Mouse (Mus musculus) urinary bladder, postnatal 14 days (tissue): ENCODE data around the gene Flywch2.
A peak's percentile ranks its signal among the peaks of the same experiment; 100 is the strongest.
"Not testable (repeated sequence)": the region's sequence is repeated elsewhere in the genome, so short reads cannot be mapped to it uniquely, and the experiment has no call there.

Source experiments
- DNase-seq: peaks from one replicate; pipeline ENCODE4 v3.0.0; 2021; ENCODE audit warnings: low spot score

Gene Flywch2

GRCm38 (mm10) chr17:23790269-23791078 lies 4.6 kb upstream of the Flywch2 start, which contains the start of gene Srrm2:
TSS of gene Srrm2 (plus strand) at chr17:23790532.
- peak; percentile 59 for DNase-seq

GRCm38 (mm10) chr17:23789749-23790268 lies 3.9 kb upstream of the Flywch2 start:
- no peak for DNase-seq

- DNase-seq, result no peak
Observed at GRCm38 (mm10) chr17:23788973-23789372, 3.1 kb upstream of the Flywch2 start.

GRCm38 (mm10) chr17:23786510-23786931 lies 640 bp upstream of the Flywch2 start:
- DNase-seq, result no peak

DNA sequence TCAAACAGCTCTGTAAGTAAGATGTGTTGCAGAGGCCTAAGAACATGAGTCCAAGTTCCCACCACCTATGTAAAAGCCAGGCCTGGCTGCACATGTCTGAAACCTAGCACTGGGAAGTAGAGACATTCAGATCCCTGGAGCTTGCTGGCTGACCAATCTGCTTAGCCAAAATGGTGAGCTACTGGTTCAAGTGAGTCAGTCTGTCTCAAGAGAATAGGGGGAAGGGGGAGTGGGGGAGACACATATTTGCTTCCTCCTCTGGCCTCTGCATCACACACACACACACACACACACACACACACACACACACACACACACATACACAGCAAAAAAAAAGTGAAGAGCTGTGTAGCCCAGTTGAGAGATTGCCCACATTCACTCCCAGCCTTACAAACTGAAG lies 2.5 kb downstream of the Flywch2 start:
- DNase-seq, result no peak

DNA sequence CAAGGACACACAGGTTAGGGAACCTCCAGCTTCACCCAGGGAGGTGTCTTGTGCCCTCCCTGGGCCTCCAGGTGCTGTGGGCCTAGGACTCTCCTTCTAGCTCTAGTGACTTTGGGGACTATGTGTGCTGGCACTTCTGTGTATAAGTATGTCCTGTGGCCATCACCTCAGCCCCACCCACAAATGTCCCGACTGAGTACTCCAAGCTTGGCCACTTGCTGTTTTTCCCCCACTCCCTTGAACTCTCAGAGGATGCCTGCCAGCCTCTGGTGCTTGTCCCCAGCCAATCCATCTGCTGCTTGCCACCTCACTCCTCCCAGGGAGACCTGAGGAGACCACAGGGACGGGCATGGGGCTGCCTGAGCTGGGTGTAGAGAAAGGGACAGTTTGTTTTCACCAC lies 7.4 kb downstream of the Flywch2 start:
- no peak for DNase-seq

DNA sequence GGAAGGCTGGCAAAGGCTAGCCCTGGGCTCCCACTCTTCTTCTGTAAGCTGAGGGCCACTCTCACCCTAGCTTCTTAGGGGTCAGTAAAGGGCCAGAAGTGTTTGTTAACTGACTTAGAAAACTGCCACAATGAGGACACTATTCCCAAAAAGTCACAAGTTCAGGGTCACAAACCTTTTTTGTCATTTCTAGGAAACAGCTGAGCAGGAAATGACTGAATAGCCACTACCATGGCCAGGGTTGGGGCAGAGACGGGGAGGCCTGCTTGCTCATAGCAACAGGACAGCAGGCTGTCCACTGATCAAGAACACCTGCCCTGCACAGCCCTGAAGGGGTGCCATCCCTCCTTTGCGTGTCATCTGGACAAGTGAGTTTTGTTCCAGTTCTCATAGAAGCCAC lies 8.7 kb downstream of the Flywch2 start:
- DNase-seq, result no peak

DNA sequence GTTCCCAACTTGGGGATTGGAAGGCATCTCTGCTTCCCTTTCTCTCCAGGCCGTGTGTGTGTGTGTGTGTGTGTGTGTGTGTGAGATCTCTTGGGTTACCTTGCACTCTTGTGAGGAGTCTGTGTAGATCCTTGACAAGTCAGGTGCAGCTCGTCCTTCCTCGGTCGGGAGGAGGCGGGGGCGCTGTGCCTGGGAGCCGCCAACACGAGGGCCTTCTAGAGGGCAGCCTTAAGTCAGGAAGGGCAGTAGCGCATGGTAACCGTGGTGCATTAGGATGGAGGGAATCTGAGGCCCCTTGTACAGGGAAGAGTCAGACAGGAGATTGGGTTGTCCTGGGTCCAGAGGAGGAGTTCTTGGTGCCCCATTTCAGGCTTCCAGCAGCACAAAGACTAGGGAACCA lies 9.7 kb downstream of the Flywch2 start:
- DNase-seq, result no peak

- peak; percentile 86 for DNase-seq
Observed at GRCm38 (mm10) chr17:23774090-23774489, 11.8 kb downstream of the Flywch2 start.

DNA sequence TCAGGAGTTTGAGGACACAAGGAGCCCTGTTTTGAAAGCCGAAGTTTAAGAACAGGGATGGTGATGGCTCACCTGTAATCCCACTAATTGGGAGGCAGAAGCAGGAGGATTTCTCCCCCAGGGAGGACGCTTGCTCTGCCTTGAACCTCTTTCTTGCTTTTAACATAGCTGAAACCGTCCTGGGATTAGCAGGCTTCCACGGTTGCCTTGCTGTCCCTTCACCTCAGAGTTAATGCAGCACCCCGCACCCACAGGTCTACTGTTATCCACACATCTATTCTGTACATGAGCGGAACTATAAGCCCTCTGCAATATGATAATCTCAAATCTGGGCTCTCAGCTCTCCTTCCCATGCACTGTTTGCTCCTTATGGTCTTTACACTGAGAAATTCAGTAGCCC lies 12.2 kb downstream of the Flywch2 start:
- no peak for DNase-seq

DNA sequence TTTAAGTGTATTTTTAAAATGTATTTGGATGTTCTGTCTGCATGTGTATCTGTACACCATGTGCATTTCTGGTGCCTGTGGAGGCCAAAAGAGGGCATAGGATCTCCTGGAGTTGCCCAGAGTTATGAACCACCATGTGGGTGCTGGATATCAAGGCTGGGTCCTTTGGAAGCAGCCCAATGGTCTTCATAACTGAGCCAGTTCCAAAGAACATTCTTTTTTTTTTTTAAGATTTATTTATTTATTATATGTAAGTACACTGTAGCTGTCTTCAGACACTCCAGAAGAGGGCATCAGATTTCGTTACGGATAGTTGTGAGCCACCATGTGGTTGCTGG lies 13.7 kb downstream of the Flywch2 start:
- not testable (repeated sequence) for DNase-seq

- peak; percentile 97 for DNase-seq
Observed at GRCm38 (mm10) chr17:23771284-23772218, 14.3 kb downstream of the Flywch2 start, which contains the start of gene Flywch1. TSS of gene Flywch1 (minus strand) at chr17:23771602.

- no peak for DNase-seq
Observed at GRCm38 (mm10) chr17:23770896-23771283, 15.0 kb downstream of the Flywch2 start.

GRCm38 (mm10) chr17:23770493-23770892 lies 15.4 kb downstream of the Flywch2 start:
- no peak for DNase-seq

GRCm38 (mm10) chr17:23762976-23763375 lies 22.9 kb downstream of the Flywch2 start:
- no peak for DNase-seq

- DNase-seq, result no peak
Observed at GRCm38 (mm10) chr17:23761155-23761554, 24.7 kb downstream of the Flywch2 start.

GRCm38 (mm10) chr17:23760231-23760630 lies 25.6 kb downstream of the Flywch2 start:
- DNase-seq, result no peak

- DNase-seq, result no peak
Observed at GRCm38 (mm10) chr17:23758801-23759200, 27.1 kb downstream of the Flywch2 start.

DNA sequence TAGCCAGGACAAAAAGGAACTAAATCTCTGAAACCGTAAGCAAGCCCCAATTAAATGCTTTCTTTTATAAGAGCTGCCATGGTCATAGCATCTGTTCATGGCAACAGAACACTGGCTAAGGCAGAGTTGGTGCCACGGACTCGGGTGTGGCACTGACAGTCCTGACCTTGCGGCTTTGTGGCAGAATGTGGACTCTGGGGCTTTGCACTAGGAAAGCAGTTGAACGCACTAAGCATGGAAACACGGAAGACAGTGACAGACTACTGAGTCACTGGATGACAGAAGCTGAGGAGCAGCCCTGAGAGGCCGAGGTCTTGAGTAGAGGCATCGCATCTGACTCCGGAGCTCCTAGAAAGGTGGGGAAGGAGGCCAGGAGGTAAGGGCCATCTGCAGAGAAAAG lies 28.3 kb downstream of the Flywch2 start:
- DNase-seq, result no peak

GRCm38 (mm10) chr17:23755689-23756088 lies 30.2 kb downstream of the Flywch2 start:
- no peak for DNase-seq

GRCm38 (mm10) chr17:23749400-23750191 lies 36.3 kb downstream of the Flywch2 start:
- no peak for DNase-seq
